Mouse (Mus musculus) intestine, embryonic 16.5 days (tissue): ENCODE measurements at regions not wholly inside any gene's neighbourhood (a gene's known extent, or its start where the extent isn't known, plus 50 kb on each side); places are given as distances from the start of the nearest gene placed in this dataset.

Experiments
- ATAC-seq: fragments of 200-750 bp; cut with Nextera tagmentation; 2 replicates; pipeline ENCODE4 v1.8.0; 2017; ENCODE audit warnings: moderate TSS enrichment, moderate library complexity
- H3K27ac ChIP-seq: fragments of 300-500 bp; sonication (generic); 2 replicates; pipeline ENCODE4 v1.5.1; 2014; ENCODE audit warnings: mild to moderate bottlenecking, low read length
- H3K27me3 ChIP-seq: fragments of 300-500 bp; sonication (generic); replicated peaks from 2 replicates; pipeline ENCODE4 v1.6.1; 2014; ENCODE audit warnings: low read length, control low read depth, mixed read lengths; ENCODE audit not compliant: control insufficient read depth, insufficient read depth
- H3K36me3 ChIP-seq: fragments of 300-500 bp; sonication (generic); 2 replicates; pipeline ENCODE4 v1.6.1; 2014; ENCODE audit warnings: low read length, control low read depth; ENCODE audit not compliant: control insufficient read depth, insufficient read depth
- H3K4me1 ChIP-seq: fragments of 300-500 bp; sonication (generic); 2 replicates; pipeline ENCODE4 v1.6.1; 2014; ENCODE audit warnings: low read length, control low read depth, mixed read lengths; ENCODE audit not compliant: control insufficient read depth, insufficient read depth
- H3K4me2 ChIP-seq: fragments of 300-500 bp; sonication (generic); 2 replicates; pipeline ENCODE4 v1.6.1; 2014; ENCODE audit warnings: low read depth, low read length, control low read depth
- H3K4me3 ChIP-seq: fragments of 300-500 bp; sonication (generic); 2 replicates; pipeline ENCODE4 v1.5.1; 2014; ENCODE audit warnings: mild to moderate bottlenecking, low read length
- H3K9ac ChIP-seq: fragments of 300-500 bp; sonication (generic); 2 replicates; pipeline ENCODE4 v1.6.1; 2014; ENCODE audit warnings: low read depth, low read length
- H3K9me3 ChIP-seq: fragments of 300-500 bp; sonication (generic); 2 replicates; pipeline ENCODE4 v1.6.1; 2016; ENCODE audit warnings: low read length, control low read depth; ENCODE audit not compliant: control insufficient read depth
- WGBS: fragments of 180-500 bp; shearing (Covaris S2); extraction: QIAGEN DNeasy Blood & Tissue Kit; methylation state at CpG from one replicate; pipeline ENCODE4 v1.1.7; 2014; 5-methylcytosine and 5-hydroxymethylcytosine counted together

- no peaks in the 10 kb centered on the region for H3K36me3 ChIP-seq
- H3K9ac ChIP-seq = no peak overlapping the region
- H3K27ac ChIP-seq = no peak overlapping the region
- no peaks in the 10 kb centered on the region for H3K9me3 ChIP-seq
- no peak overlapping the region for H3K4me2 ChIP-seq
- H3K27me3 ChIP-seq = no peaks in the 10 kb centered on the region
- no peak for ATAC-seq
- WGBS = 91% methylated on average over 3 of the region's 3 CpGs
- H3K4me3 ChIP-seq = no peak overlapping the region
- H3K4me1 ChIP-seq = no peaks in the 10 kb centered on the region
Measured at GRCm38 (mm10) chr3:60138319-60138718, 56.6 kb downstream of the Sucnr1 start.

GRCm38 (mm10) chr3:60159865-60160264 lies 78.2 kb downstream of the Sucnr1 start:
- ATAC-seq = no peak
- H3K4me1 ChIP-seq = no peaks in the 10 kb centered on the region
- H3K9me3 ChIP-seq = no peaks in the 10 kb centered on the region
- no peak overlapping the region for H3K4me3 ChIP-seq
- no peak overlapping the region for H3K9ac ChIP-seq
- H3K36me3 ChIP-seq = no peaks in the 10 kb centered on the region
- no peaks in the 10 kb centered on the region for H3K27me3 ChIP-seq
- no peak overlapping the region for H3K4me2 ChIP-seq
- WGBS = 75% methylated on average over 3 of the region's 3 CpGs
- H3K27ac ChIP-seq = no peak overlapping the region

GRCm38 (mm10) chr3:60167633-60168032 lies 86.0 kb downstream of the Sucnr1 start:
- WGBS = 63% methylated on average over 3 of the region's 3 CpGs
- Histone ChIP-seq H3K4me1 (no peaks in the 10 kb centered on the region), H3K36me3 (no peaks in the 10 kb centered on the region), H3K4me3 (no peak overlapping the region), H3K9me3 (no peaks in the 10 kb centered on the region), H3K9ac (no peak overlapping the region), H3K27ac (peak overlapping the region; percentile 69), H3K4me2 (no peak overlapping the region), H3K27me3 (no peaks in the 10 kb centered on the region)
- ATAC-seq = peak; percentile 74

GRCm38 (mm10) chr3:60168135-60168926 lies 86.7 kb downstream of the Sucnr1 start:
- peak overlapping the region; percentile 83 for H3K27ac ChIP-seq
- no peak overlapping the region for H3K4me2 ChIP-seq
- WGBS = 34% methylated on average over 2 of the region's 2 CpGs
- no peaks in the 10 kb centered on the region for H3K27me3 ChIP-seq
- H3K4me1 ChIP-seq = no peaks in the 10 kb centered on the region
- no peak overlapping the region for H3K9ac ChIP-seq
- H3K4me3 ChIP-seq = no peak overlapping the region
- H3K9me3 ChIP-seq = no peaks in the 10 kb centered on the region
- no peaks in the 10 kb centered on the region for H3K36me3 ChIP-seq
- ATAC-seq = peak; percentile 75

GRCm38 (mm10) chr3:60169606-60170005 lies 87.9 kb downstream of the Sucnr1 start:
- no peaks in the 10 kb centered on the region for H3K4me1 ChIP-seq
- H3K9me3 ChIP-seq = no peaks in the 10 kb centered on the region
- no peak overlapping the region for H3K4me3 ChIP-seq
- H3K27ac ChIP-seq = peak overlapping the region; percentile 3; the same call in 1 of the 2 replicates
- H3K27me3 ChIP-seq = no peaks in the 10 kb centered on the region
- no peaks in the 10 kb centered on the region for H3K36me3 ChIP-seq
- no peak overlapping the region for H3K4me2 ChIP-seq
- ATAC-seq = peak; percentile 89
- H3K9ac ChIP-seq = no peak overlapping the region

- 89% methylated on average over 2 of the region's 2 CpGs for WGBS
- Histone ChIP-seq H3K36me3 (no peaks in the 10 kb centered on the region), H3K9me3 (no peaks in the 10 kb centered on the region), H3K4me2 (no peak overlapping the region), H3K4me1 (no peaks in the 10 kb centered on the region), H3K27ac (no peak overlapping the region), H3K27me3 (no peaks in the 10 kb centered on the region), H3K9ac (no peak overlapping the region), H3K4me3 (no peak overlapping the region)
- no peak for ATAC-seq
Measured at GRCm38 (mm10) chr3:60184481-60184880, 102.8 kb downstream of the Sucnr1 start.

GRCm38 (mm10) chr3:60196031-60196430 lies 114.4 kb downstream of the Sucnr1 start:
- no peaks in the 10 kb centered on the region for H3K9me3 ChIP-seq
- no peak for ATAC-seq
- H3K27ac ChIP-seq = no peak overlapping the region
- no peak overlapping the region for H3K9ac ChIP-seq
- H3K4me2 ChIP-seq = no peak overlapping the region
- no peaks in the 10 kb centered on the region for H3K36me3 ChIP-seq
- no peaks in the 10 kb centered on the region for H3K4me1 ChIP-seq
- 64% methylated on average over 3 of the region's 3 CpGs for WGBS
- no peak overlapping the region for H3K4me3 ChIP-seq
- H3K27me3 ChIP-seq = no peaks in the 10 kb centered on the region

GRCm38 (mm10) chr3:60207936-60208335 lies 126.3 kb downstream of the Sucnr1 start:
- Histone ChIP-seq H3K9ac (no peak overlapping the region), H3K9me3 (no peaks in the 10 kb centered on the region), H3K27ac (no peak overlapping the region), H3K4me2 (no peak overlapping the region), H3K4me1 (no peaks in the 10 kb centered on the region), H3K36me3 (no peaks in the 10 kb centered on the region), H3K4me3 (no peak overlapping the region), H3K27me3 (no peaks in the 10 kb centered on the region)
- ATAC-seq = no peak
- WGBS = 80% methylated on average over 1 of the region's 1 CpGs

- no peaks in the 10 kb centered on the region for H3K27me3 ChIP-seq
- ATAC-seq = no peak
- H3K9ac ChIP-seq = no peak overlapping the region
- no peak overlapping the region for H3K27ac ChIP-seq
- H3K4me3 ChIP-seq = no peak overlapping the region
- H3K4me1 ChIP-seq = no peaks in the 10 kb centered on the region
- H3K9me3 ChIP-seq = no peaks in the 10 kb centered on the region
- no peaks in the 10 kb centered on the region for H3K36me3 ChIP-seq
- WGBS = 77% methylated on average over 3 of the region's 3 CpGs
- no peak overlapping the region for H3K4me2 ChIP-seq
Measured at GRCm38 (mm10) chr3:60218938-60219337, 137.3 kb downstream of the Sucnr1 start.

GRCm38 (mm10) chr3:60240664-60241063 lies 159.0 kb downstream of the Sucnr1 start:
- Histone ChIP-seq H3K36me3 (no peaks in the 10 kb centered on the region), H3K4me3 (no peak overlapping the region), H3K9me3 (no peaks in the 10 kb centered on the region), H3K4me1 (no peaks in the 10 kb centered on the region), H3K27ac (no peak overlapping the region), H3K9ac (no peak overlapping the region), H3K27me3 (no peaks in the 10 kb centered on the region), H3K4me2 (no peak overlapping the region)
- ATAC-seq = no peak
